Comparison of ENCODE assay signal across 8 mouse cellular contexts in genomic region chr1:34435371-34436120, GRCm38 (mm10). TPM values are rescaled to one million over a fixed set of nuclear protein-coding genes. Genes with fewer than 3 reads are reported as not detected.
DNase-seq lines count a peak whose midpoint lies in the region; ATAC-seq and TF ChIP-seq lines count a peak whose summit lies in the region.

No protein-coding gene starts in this region.

- no peak for TF ChIP-seq POLR2A in embryonic fibroblast, embryonic 13.5 days (IDR thresholded peaks at IDR 0.05; ENCODE audit: low read depth, low read length)

- peaks cover 16% of the 10 kb centered on the region; the same call in 1 of the 2 replicates for H3K36me3 ChIP-seq in limb, embryonic 15.5 days

- no peak for TF ChIP-seq CTCF in embryonic fibroblast, embryonic 13.5 days (IDR thresholded peaks at IDR 0.05; ENCODE audit: borderline replicate concordance, insufficient read depth, low read length)

- H3K27ac ChIP-seq in embryonic fibroblast, embryonic 13.5 days (ENCODE audit: insufficient read depth, low read length): peak overlapping the region; percentile 77
- peak overlapping the region; percentile 79 for H3K27ac ChIP-seq in limb, embryonic 15.5 days

- WGBS in limb, embryonic 15.5 days: 24% methylated on average over 8 of the region's 8 CpGs

- H3K9ac ChIP-seq in limb, embryonic 15.5 days: peak overlapping the region; percentile 43

- H3K4me1 ChIP-seq in embryonic fibroblast, embryonic 13.5 days (ENCODE audit: control insufficient read depth, insufficient read depth, low read length): no peaks in the 10 kb centered on the region
- peaks cover 28% of the 10 kb centered on the region for H3K4me1 ChIP-seq in limb, embryonic 15.5 days

- peaks cover 11% of the 10 kb centered on the region for H3K9me3 ChIP-seq in limb, embryonic 15.5 days

- no peak for ATAC-seq in limb, embryonic 15.5 days (ENCODE audit: insufficient number of reproducible peaks, low FRiP score, low TSS enrichment, low read depth)

- no peaks in the 10 kb centered on the region for H3K27me3 ChIP-seq in limb, embryonic 15.5 days

- DNase-seq in cerebellum, adult 9-10 months: peak; percentile 48
- no peak for DNase-seq in cerebellum, adult 8-10 months
- DNase-seq in 3134 (ENCODE audit: extremely low read depth, insufficient read length, low spot score): peak; percentile 51
- DNase-seq in urinary bladder, postnatal 14 days (ENCODE audit: low spot score): no peak
- no peak for DNase-seq in left cerebral cortex, adult 9 months (ENCODE audit: low spot score in 2 of 2)
- DNase-seq in cerebellum, postnatal 14 days: no peak

- peak overlapping the region; percentile 49 for H3K4me3 ChIP-seq in embryonic fibroblast, embryonic 13.5 days (ENCODE audit: insufficient read depth, low read length)
- peak overlapping the region; percentile 53 for H3K4me3 ChIP-seq in limb, embryonic 15.5 days

- H3K4me2 ChIP-seq in limb, embryonic 15.5 days: peak overlapping the region; percentile 65

RNA-seq across cellular contexts. Expression of gene Ccdc115, which starts 3.9 kb away (rescaled TPM):
- 15.2 and 18.1 TPM in 2 replicates for polyA plus RNA-seq in embryonic fibroblast, embryonic 13.5 days (2011; ENCODE audit: insufficient read length, low read depth, missing spikeins)
- polyA plus RNA-seq in limb, embryonic 15.5 days (2015; fragmentation: Nextera tagmentation; extraction: Ambion mirVana): 61.3 and 65.8 TPM in 2 replicates

RNA-seq across cellular contexts. Expression of gene Imp4, which starts 4.1 kb away (rescaled TPM):
- 36.2 and 41.1 TPM in 2 replicates for polyA plus RNA-seq in embryonic fibroblast, embryonic 13.5 days (2011; ENCODE audit: insufficient read length, low read depth, missing spikeins)
- 77.1 and 77.4 TPM in 2 replicates for polyA plus RNA-seq in limb, embryonic 15.5 days (2015; fragmentation: Nextera tagmentation; extraction: Ambion mirVana)

RNA-seq across cellular contexts. Expression of gene Ptpn18, which starts 24.0 kb away (rescaled TPM):
- 0.39 TPM in 1 of 2 replicates, not detected in the other for polyA plus RNA-seq in embryonic fibroblast, embryonic 13.5 days (2011; ENCODE audit: insufficient read length, low read depth, missing spikeins)
- 17.4 TPM in 2 replicates for polyA plus RNA-seq in limb, embryonic 15.5 days (2015; fragmentation: Nextera tagmentation; extraction: Ambion mirVana)

Comparison
In these comparisons a context has a peak if more than half of its experiments do, and no peak if none do; other contexts are left out.
1. DNase-seq: peak in cerebellum, adult 9-10 months (single experiment) and 3134 (single experiment); none in cerebellum, adult 8-10 months (single experiment), urinary bladder, postnatal 14 days (single experiment), left cerebral cortex, adult 9 months (0 of 2) and cerebellum, postnatal 14 days (0 of 2).
2. RNA of gene Ptpn18, which starts 24.0 kb away (polyA plus RNA-seq): 17.4 TPM in limb, embryonic 15.5 days; 0.39 TPM in embryonic fibroblast, embryonic 13.5 days; every median in the first group is over 10 times any median in the second.